Mouse (Mus musculus) brain, embryonic 14.5 days (tissue): ENCODE data around the gene Bbs2.

Experiments used
- CTCF ChIP-seq: fragments of 200-500 bp; IDR thresholded peaks from 2 replicates; pipeline ENCODE4 v1.5.1; 2012; ENCODE audit warnings: inconsistent platforms, mild to moderate bottlenecking, moderate library complexity, borderline replicate concordance; ENCODE audit not compliant: insufficient read depth, insufficient read length; ENCODE audit errors: extremely low read depth
- POLR2A ChIP-seq: fragments of 200-500 bp; IDR thresholded peaks from 2 replicates; pipeline ENCODE4 v1.6.1; 2012; ENCODE audit warnings: mild to moderate bottlenecking, inconsistent platforms, borderline replicate concordance; ENCODE audit not compliant: poor library complexity, insufficient read depth, insufficient read length, severe bottlenecking; ENCODE audit errors: extremely low read depth

- no peak for TF ChIP-seq POLR2A
- TF ChIP-seq CTCF, result no peak
Measured at GRCm38 (mm10) chr8:94068793-94069192, 29.9 kb downstream of the Bbs2 start.
